Mouse (Mus musculus): ENCODE data around the gene Arhgap27. TPM values are rescaled to one million over a fixed set of nuclear protein-coding genes. Genes with fewer than 3 reads are reported as not detected.

Gene Arhgap27
- total RNA-seq, 1 experiment, result 8.2 TPM

DNA sequence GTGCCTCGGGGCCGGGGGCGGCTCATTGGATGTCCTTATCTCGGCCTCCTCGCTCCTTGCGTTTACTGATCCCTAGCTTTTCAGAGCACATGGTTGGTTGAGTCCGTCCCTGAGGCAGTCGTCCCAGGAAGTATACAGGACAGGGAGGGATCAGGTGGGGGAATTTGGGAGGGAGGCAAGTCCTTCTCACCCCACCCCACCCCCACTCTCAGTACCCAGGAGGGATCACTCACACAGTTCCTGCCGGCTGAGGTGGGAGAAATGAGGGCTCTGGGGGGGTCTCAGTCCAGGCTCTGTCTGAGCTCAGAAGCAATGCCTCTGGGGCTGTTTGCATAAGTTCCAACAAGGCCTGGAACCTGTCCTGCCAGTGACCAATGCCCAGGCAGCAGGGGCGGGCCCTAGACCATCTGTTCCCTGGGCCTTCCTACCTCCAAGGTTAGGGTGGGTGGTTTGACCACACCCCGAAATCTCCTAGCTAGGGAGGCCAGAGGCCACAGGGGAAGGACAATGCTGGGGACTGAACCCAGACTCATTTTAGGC lies 7.4 kb downstream of the Arhgap27 start:
- H3K9me3 ChIP-seq (ENCODE audit: control insufficient read depth, insufficient read depth, low read depth, low read length), result no peaks in the 10 kb centered on the region
- H3K9ac ChIP-seq (ENCODE audit: insufficient read depth, low read depth, low read length, poor library complexity, severe bottlenecking), result no peak overlapping the region
- no peaks in the 10 kb centered on the region for H3K36me3 ChIP-seq (ENCODE audit: control insufficient read depth, insufficient read depth, low read length, poor library complexity, severe bottlenecking)
- DNase-seq (ENCODE audit: low read depth, low spot score), result no peak
- no peak for TF ChIP-seq CHD2 (IDR thresholded peaks at IDR 0.05; ENCODE audit: low read depth, low read length)
- TF ChIP-seq ZNF384 (IDR thresholded peaks at IDR 0.05; ENCODE audit: low read depth, low read length), result no peak
- TF ChIP-seq MAFK (IDR thresholded peaks at IDR 0.05; ENCODE audit: insufficient read depth, low read depth, low read length), result no peak
- no peak for TF ChIP-seq HCFC1 (IDR thresholded peaks at IDR 0.05; ENCODE audit: borderline replicate concordance, insufficient read depth, low read length)
- TF ChIP-seq ZC3H11A (IDR thresholded peaks at IDR 0.05; ENCODE audit: borderline replicate concordance, low read depth, low read length), result no peak
- H3K4me3 ChIP-seq (ENCODE audit: insufficient read depth in 1 of 2, low read depth in 1 of 2, low read length in 2 of 2, poor library complexity in 1 of 2, severe bottlenecking in 1 of 2), result no peak overlapping the region
- no peak overlapping the region for H3K27ac ChIP-seq (ENCODE audit: insufficient read depth, low read depth, low read length, poor library complexity, severe bottlenecking)
- in situ Hi-C loops (cut with MboI; ENCODE audit: low sequenced_read_pairs in 2 of 2, unreplicated experiment in 2 of 2), result loop anchor here in 1 of 2 experiments (10.0 kb wide), 1 partner anchor 109 kb away; no protein-coding TSS in a partner anchor
- peaks cover 0 to 15% of the 10 kb centered on the region in 2 experiments; a peak in 2 of 4 replicates for H3K4me1 ChIP-seq (ENCODE audit: control insufficient read depth in 2 of 2, insufficient read depth in 2 of 2, low read length in 2 of 2, poor library complexity in 1 of 2)

GRCm38 (mm10) chr11:103355251-103355650 lies 8.2 kb downstream of the Arhgap27 start:
- Histone ChIP-seq H3K36me3 (ENCODE audit: control insufficient read depth, insufficient read depth, low read length, poor library complexity, severe bottlenecking) (no peaks in the 10 kb centered on the region), H3K27ac (ENCODE audit: insufficient read depth, low read depth, low read length, poor library complexity, severe bottlenecking) (no peak overlapping the region), H3K9ac (ENCODE audit: insufficient read depth, low read depth, low read length, poor library complexity, severe bottlenecking) (no peak overlapping the region), H3K9me3 (ENCODE audit: control insufficient read depth, insufficient read depth, low read depth, low read length) (no peaks in the 10 kb centered on the region), H3K4me3 (ENCODE audit: insufficient read depth in 1 of 2, low read depth in 1 of 2, low read length in 2 of 2, poor library complexity in 1 of 2, severe bottlenecking in 1 of 2) (no peak overlapping the region), H3K4me1 (ENCODE audit: control insufficient read depth in 2 of 2, insufficient read depth in 2 of 2, low read length in 2 of 2, poor library complexity in 1 of 2) (peaks cover 0 to 15% of the 10 kb centered on the region in 2 experiments; a peak in 2 of 4 replicates)
- DNase-seq (ENCODE audit: low read depth, low spot score), result no peak
- TF ChIP-seq ZNF384 (IDR thresholded peaks at IDR 0.05; ENCODE audit: low read depth, low read length) (no peak), HCFC1 (IDR thresholded peaks at IDR 0.05; ENCODE audit: borderline replicate concordance, insufficient read depth, low read length) (no peak), CHD2 (IDR thresholded peaks at IDR 0.05; ENCODE audit: low read depth, low read length) (no peak), MAFK (IDR thresholded peaks at IDR 0.05; ENCODE audit: insufficient read depth, low read depth, low read length) (no peak), ZC3H11A (IDR thresholded peaks at IDR 0.05; ENCODE audit: borderline replicate concordance, low read depth, low read length) (no peak)
- in situ Hi-C loops (cut with MboI; ENCODE audit: low sequenced_read_pairs in 2 of 2, unreplicated experiment in 2 of 2), result loop anchor here in 1 of 2 experiments (10.0 kb wide), 1 partner anchor 110 kb away; no protein-coding TSS in a partner anchor

- H3K9ac ChIP-seq (ENCODE audit: insufficient read depth, low read depth, low read length, poor library complexity, severe bottlenecking), result no peak overlapping the region
Measured at GRCm38 (mm10) chr11:103354033-103354432, 9.5 kb downstream of the Arhgap27 start.

GRCm38 (mm10) chr11:103352239-103352814 lies 11.2 kb downstream of the Arhgap27 start:
- no peak for DNase-seq (ENCODE audit: low read depth, low spot score)
- Histone ChIP-seq H3K27ac (ENCODE audit: insufficient read depth, low read depth, low read length, poor library complexity, severe bottlenecking) (no peak overlapping the region), H3K36me3 (ENCODE audit: control insufficient read depth, insufficient read depth, low read length, poor library complexity, severe bottlenecking) (no peaks in the 10 kb centered on the region), H3K9ac (ENCODE audit: insufficient read depth, low read depth, low read length, poor library complexity, severe bottlenecking) (no peak overlapping the region), H3K4me3 (ENCODE audit: insufficient read depth in 1 of 2, low read depth in 1 of 2, low read length in 2 of 2, poor library complexity in 1 of 2, severe bottlenecking in 1 of 2) (no peak overlapping the region), H3K4me1 (ENCODE audit: control insufficient read depth in 2 of 2, insufficient read depth in 2 of 2, low read length in 2 of 2, poor library complexity in 1 of 2) (peaks cover 0 to 10% of the 10 kb centered on the region in 2 experiments; a peak in 1 of 4 replicates), H3K9me3 (ENCODE audit: control insufficient read depth, insufficient read depth, low read depth, low read length) (no peaks in the 10 kb centered on the region)
- in situ Hi-C loops (cut with MboI; ENCODE audit: low sequenced_read_pairs in 2 of 2, unreplicated experiment in 2 of 2), result loop anchor here in 1 of 2 experiments (10.0 kb wide), 1 partner anchor 112 kb away; no protein-coding TSS in a partner anchor
- TF ChIP-seq HCFC1 (IDR thresholded peaks at IDR 0.05; ENCODE audit: borderline replicate concordance, insufficient read depth, low read length), result no peak
- no peak for TF ChIP-seq ZC3H11A (IDR thresholded peaks at IDR 0.05; ENCODE audit: borderline replicate concordance, low read depth, low read length)
- no peak for TF ChIP-seq MAFK (IDR thresholded peaks at IDR 0.05; ENCODE audit: insufficient read depth, low read depth, low read length)
- TF ChIP-seq ZNF384 (IDR thresholded peaks at IDR 0.05; ENCODE audit: low read depth, low read length), result no peak
- no peak for TF ChIP-seq CHD2 (IDR thresholded peaks at IDR 0.05; ENCODE audit: low read depth, low read length)

More at GRCm38 (mm10) chr11:103354033-103354432, 9.5 kb downstream of the Arhgap27 start:
- Histone ChIP-seq H3K36me3 (ENCODE audit: control insufficient read depth, insufficient read depth, low read length, poor library complexity, severe bottlenecking) (no peaks in the 10 kb centered on the region), H3K4me1 (ENCODE audit: control insufficient read depth in 2 of 2, insufficient read depth in 2 of 2, low read length in 2 of 2, poor library complexity in 1 of 2) (peaks cover 0 to 11% of the 10 kb centered on the region in 2 experiments; a peak in 1 of 4 replicates), H3K9me3 (ENCODE audit: control insufficient read depth, insufficient read depth, low read depth, low read length) (no peaks in the 10 kb centered on the region), H3K4me3 (ENCODE audit: insufficient read depth in 1 of 2, low read depth in 1 of 2, low read length in 2 of 2, poor library complexity in 1 of 2, severe bottlenecking in 1 of 2) (no peak overlapping the region), H3K27ac (ENCODE audit: insufficient read depth, low read depth, low read length, poor library complexity, severe bottlenecking) (no peak overlapping the region)
- DNase-seq (ENCODE audit: low read depth, low spot score), result no peak
- in situ Hi-C loops (cut with MboI; ENCODE audit: low sequenced_read_pairs in 2 of 2, unreplicated experiment in 2 of 2), result loop anchor here in 1 of 2 experiments (10.0 kb wide), 1 partner anchor 111 kb away; no protein-coding TSS in a partner anchor
- TF ChIP-seq CHD2 (IDR thresholded peaks at IDR 0.05; ENCODE audit: low read depth, low read length), result no peak
- TF ChIP-seq MAFK (IDR thresholded peaks at IDR 0.05; ENCODE audit: insufficient read depth, low read depth, low read length), result no peak
- no peak for TF ChIP-seq HCFC1 (IDR thresholded peaks at IDR 0.05; ENCODE audit: borderline replicate concordance, insufficient read depth, low read length)
- TF ChIP-seq ZNF384 (IDR thresholded peaks at IDR 0.05; ENCODE audit: low read depth, low read length), result no peak
- no peak for TF ChIP-seq ZC3H11A (IDR thresholded peaks at IDR 0.05; ENCODE audit: borderline replicate concordance, low read depth, low read length)
